Mouse (Mus musculus): ENCODE data around the gene Trim21. TPM values are rescaled to one million over a fixed set of nuclear protein-coding genes. Genes with fewer than 3 reads are reported as not detected.

The Trim21 gene
- polyA plus RNA-seq, 1 experiment from 2014 or later, result 0.68 TPM

DNA sequence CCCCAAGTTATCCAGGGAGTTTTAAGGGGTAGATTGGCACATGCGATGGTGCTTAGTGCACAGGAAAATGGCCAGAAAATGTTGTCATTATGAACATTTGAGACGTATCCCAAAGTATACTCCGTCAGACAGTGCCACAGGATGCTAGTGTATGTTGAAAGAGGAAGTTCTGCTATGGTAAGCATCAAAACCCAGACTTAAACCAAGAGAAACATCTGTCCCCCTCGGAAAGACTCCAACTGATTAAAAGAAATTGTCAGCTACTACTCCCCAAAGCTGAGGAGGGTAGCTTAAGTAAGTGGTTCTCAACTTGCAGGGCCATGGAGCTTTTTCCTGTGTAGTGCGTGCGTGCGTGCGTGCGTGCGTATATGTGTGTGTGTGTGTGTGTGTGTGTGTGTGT lies 53.4 kb downstream of the Trim21 start:
- DNase-seq (ENCODE audit: low spot score), result no peak
- H3K4me3 ChIP-seq (ENCODE audit: low read depth, low read length), result no peak overlapping the region
- no peaks in the 10 kb centered on the region for H3K36me3 ChIP-seq (ENCODE audit: control insufficient read depth, insufficient read depth, low read length)
- H3K27ac ChIP-seq (replicated peaks), result no peak overlapping the region
- TF ChIP-seq CTCF (IDR thresholded peaks at IDR 0.05; ENCODE audit: low read depth), result no peak
- no peak for TF ChIP-seq EP300 (optimal IDR thresholded peaks at IDR 0.05)
- WGBS, result 89% methylated on average over 10 of the region's 10 CpGs
- no peaks in the 10 kb centered on the region for H3K27me3 ChIP-seq (ENCODE audit: control insufficient read depth, insufficient read depth, low read length)
- no peak overlapping the region for H3K9ac ChIP-seq (ENCODE audit: low read length)
- H3K9me3 ChIP-seq (ENCODE audit: control insufficient read depth, low read length), result no peaks in the 10 kb centered on the region
- no peak overlapping the region for H3K4me2 ChIP-seq (replicated peaks; ENCODE audit: low read depth)
- H3K4me1 ChIP-seq (replicated peaks; ENCODE audit: control insufficient read depth, insufficient read depth), result no peaks in the 10 kb centered on the region
- no peak for ATAC-seq (ENCODE audit: low FRiP score, low TSS enrichment)

DNA sequence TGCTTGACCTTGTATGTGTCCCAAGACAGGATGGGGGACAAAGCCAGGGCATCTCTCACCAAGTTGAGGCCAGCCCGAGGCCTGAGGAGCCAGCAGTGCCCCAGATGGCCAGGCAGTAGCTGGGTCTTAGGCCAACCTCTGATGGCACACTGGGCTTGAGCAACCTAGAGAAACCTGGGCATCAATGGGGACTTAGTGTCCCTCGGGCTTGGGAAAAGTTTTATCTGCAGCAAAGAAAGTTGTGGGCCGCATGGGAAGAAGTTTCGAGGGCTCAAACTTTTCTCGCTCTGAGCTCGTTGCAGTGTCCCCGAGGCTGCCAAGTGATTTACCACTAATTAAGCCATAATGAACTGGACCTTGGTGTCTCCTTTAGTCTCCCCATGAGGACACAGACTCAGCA lies 55.6 kb downstream of the Trim21 start:
- no peak overlapping the region for H3K4me3 ChIP-seq (ENCODE audit: low read depth, low read length)
- ATAC-seq (ENCODE audit: low FRiP score, low TSS enrichment) (no peak), DNase-seq (ENCODE audit: low spot score) (no peak)
- H3K4me1 ChIP-seq (replicated peaks; ENCODE audit: control insufficient read depth, insufficient read depth), result no peaks in the 10 kb centered on the region
- no peak overlapping the region for H3K4me2 ChIP-seq (replicated peaks; ENCODE audit: low read depth)
- H3K9me3 ChIP-seq (ENCODE audit: control insufficient read depth, low read length), result no peaks in the 10 kb centered on the region
- H3K27me3 ChIP-seq (ENCODE audit: control insufficient read depth, insufficient read depth, low read length), result no peaks in the 10 kb centered on the region
- no peak overlapping the region for H3K27ac ChIP-seq (replicated peaks)
- 83% methylated on average over 7 of the region's 7 CpGs for WGBS
- H3K9ac ChIP-seq (ENCODE audit: low read length), result no peak overlapping the region
- H3K36me3 ChIP-seq (ENCODE audit: control insufficient read depth, insufficient read depth, low read length), result no peaks in the 10 kb centered on the region
- TF ChIP-seq CTCF (IDR thresholded peaks at IDR 0.05; ENCODE audit: low read depth), result no peak
- no peak for TF ChIP-seq EP300 (optimal IDR thresholded peaks at IDR 0.05)

DNA sequence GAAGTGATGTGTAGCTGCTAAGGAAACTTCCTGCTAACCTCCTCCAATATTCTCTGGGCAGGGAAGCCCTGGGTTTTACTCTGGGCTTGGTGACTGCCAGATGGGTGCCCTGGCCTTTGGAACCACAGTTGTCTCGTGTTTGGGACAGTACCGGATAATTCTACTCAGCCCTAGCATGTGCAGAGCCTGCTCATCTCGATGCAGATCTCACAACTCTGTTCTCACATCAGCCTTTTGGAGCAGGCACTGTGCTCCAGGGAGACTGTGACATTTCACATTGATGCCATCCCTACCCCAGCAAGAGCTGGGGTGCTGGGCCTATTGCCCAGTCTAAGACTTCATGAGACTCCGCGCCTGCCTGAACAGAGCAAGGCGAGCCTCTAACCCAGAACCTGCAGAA lies 56.6 kb downstream of the Trim21 start:
- no peaks in the 10 kb centered on the region for H3K27me3 ChIP-seq (ENCODE audit: control insufficient read depth, insufficient read depth, low read length)
- H3K9ac ChIP-seq (ENCODE audit: low read length), result no peak overlapping the region
- no peak for TF ChIP-seq CTCF (IDR thresholded peaks at IDR 0.05; ENCODE audit: low read depth)
- no peak for TF ChIP-seq EP300 (optimal IDR thresholded peaks at IDR 0.05)
- no peak overlapping the region for H3K4me2 ChIP-seq (replicated peaks; ENCODE audit: low read depth)
- no peaks in the 10 kb centered on the region for H3K36me3 ChIP-seq (ENCODE audit: control insufficient read depth, insufficient read depth, low read length)
- ATAC-seq (ENCODE audit: low FRiP score, low TSS enrichment) (no peak), DNase-seq (ENCODE audit: low spot score) (no peak)
- no peaks in the 10 kb centered on the region for H3K4me1 ChIP-seq (replicated peaks; ENCODE audit: control insufficient read depth, insufficient read depth)
- H3K4me3 ChIP-seq (ENCODE audit: low read depth, low read length), result no peak overlapping the region
- H3K27ac ChIP-seq (replicated peaks), result no peak overlapping the region
- H3K9me3 ChIP-seq (ENCODE audit: control insufficient read depth, low read length), result no peaks in the 10 kb centered on the region
- 91% methylated on average over 6 of the region's 6 CpGs for WGBS

DNA sequence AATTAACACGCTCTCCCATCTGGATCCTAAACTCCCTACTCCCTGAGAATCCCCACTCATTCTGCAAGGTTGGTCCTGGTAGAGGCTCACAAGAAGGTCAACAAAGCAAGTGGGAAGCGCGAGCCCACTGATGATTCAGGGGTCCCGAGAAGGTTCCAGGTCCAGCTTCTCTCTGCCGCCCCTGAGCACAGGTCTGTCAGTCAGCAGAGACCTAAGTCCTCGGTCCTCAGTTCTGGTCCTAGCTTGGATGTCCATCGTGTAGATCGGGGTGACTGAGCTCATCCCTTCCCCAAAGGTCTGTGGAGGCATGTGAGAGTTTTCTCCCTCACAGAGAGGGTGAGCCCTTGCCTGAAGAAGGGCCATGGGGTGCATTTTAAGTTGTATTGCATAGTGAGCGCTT lies 57.2 kb downstream of the Trim21 start:
- WGBS, result 87% methylated on average over 9 of the region's 9 CpGs
- no peak overlapping the region for H3K4me2 ChIP-seq (replicated peaks; ENCODE audit: low read depth)
- no peaks in the 10 kb centered on the region for H3K4me1 ChIP-seq (replicated peaks; ENCODE audit: control insufficient read depth, insufficient read depth)
- H3K27me3 ChIP-seq (ENCODE audit: control insufficient read depth, insufficient read depth, low read length), result no peaks in the 10 kb centered on the region
- no peak overlapping the region for H3K9ac ChIP-seq (ENCODE audit: low read length)
- no peak for ATAC-seq (ENCODE audit: low FRiP score, low TSS enrichment)
- H3K4me3 ChIP-seq (ENCODE audit: low read depth, low read length), result no peak overlapping the region
- no peak overlapping the region for H3K27ac ChIP-seq (replicated peaks)
- no peaks in the 10 kb centered on the region for H3K9me3 ChIP-seq (ENCODE audit: control insufficient read depth, low read length)
- no peaks in the 10 kb centered on the region for H3K36me3 ChIP-seq (ENCODE audit: control insufficient read depth, insufficient read depth, low read length)
- no peak for DNase-seq (ENCODE audit: low spot score)
- TF ChIP-seq EP300 (optimal IDR thresholded peaks at IDR 0.05) (no peak), CTCF (IDR thresholded peaks at IDR 0.05; ENCODE audit: low read depth) (no peak)

Other genes starting within 250 kb of the Trim21 start
- 31.2 and 35.7 TPM in 2 replicates for gene Rrm1, start 123.8 kb downstream of the Trim21 start, polyA plus RNA-seq (2015; fragmentation: Nextera tagmentation; extraction: Ambion mirVana)
- not detected in 2 replicates for gene Olfr543, start 83.8 kb downstream of the Trim21 start, polyA plus RNA-seq (2015; fragmentation: Nextera tagmentation; extraction: Ambion mirVana)
- 0.04 TPM in 1 of 2 replicates, not detected in the other for gene Olfr544, start 77.2 kb downstream of the Trim21 start, polyA plus RNA-seq (2015; fragmentation: Nextera tagmentation; extraction: Ambion mirVana)
- gene Olfr545, start 65.9 kb downstream of the Trim21 start, polyA plus RNA-seq (2015; fragmentation: Nextera tagmentation; extraction: Ambion mirVana), result 0.04 TPM in 1 of 2 replicates, not detected in the other
- gene Olfr547, start 30.7 kb downstream of the Trim21 start, polyA plus RNA-seq (2015; fragmentation: Nextera tagmentation; extraction: Ambion mirVana), result not detected in 2 replicates
- gene Olfr548-ps1, start 24.6 kb downstream of the Trim21 start, polyA plus RNA-seq (2015; fragmentation: Nextera tagmentation; extraction: Ambion mirVana), result not detected in 2 replicates
- not detected in 2 replicates for gene Olfr549, start 15.6 kb downstream of the Trim21 start, polyA plus RNA-seq (2015; fragmentation: Nextera tagmentation; extraction: Ambion mirVana)
- gene Olfr550, start 6.0 kb upstream of the Trim21 start, polyA plus RNA-seq (2015; fragmentation: Nextera tagmentation; extraction: Ambion mirVana), result not detected in 2 replicates
- gene Olfr551, start 26.4 kb upstream of the Trim21 start, polyA plus RNA-seq (2015; fragmentation: Nextera tagmentation; extraction: Ambion mirVana), result 0.01 TPM in 1 of 2 replicates, not detected in the other
- gene Olfr552, start 32.3 kb upstream of the Trim21 start, polyA plus RNA-seq (2015; fragmentation: Nextera tagmentation; extraction: Ambion mirVana), result not detected in 2 replicates
- gene Olfr553, start 52.7 kb upstream of the Trim21 start, polyA plus RNA-seq (2015; fragmentation: Nextera tagmentation; extraction: Ambion mirVana), result not detected in 2 replicates
- not detected in 2 replicates for gene Olfr554, start 72.9 kb upstream of the Trim21 start, polyA plus RNA-seq (2015; fragmentation: Nextera tagmentation; extraction: Ambion mirVana)
- gene Olfr555, start 93.3 kb upstream of the Trim21 start, polyA plus RNA-seq (2015; fragmentation: Nextera tagmentation; extraction: Ambion mirVana), result not detected in 2 replicates
- not detected in 2 replicates for gene Olfr556, start 99.4 kb upstream of the Trim21 start, polyA plus RNA-seq (2015; fragmentation: Nextera tagmentation; extraction: Ambion mirVana)
- 9.6 and 9.7 TPM in 2 replicates for gene Trim68, start 121.8 kb upstream of the Trim21 start, polyA plus RNA-seq (2015; fragmentation: Nextera tagmentation; extraction: Ambion mirVana)
- gene Olfr557, start 130.4 kb upstream of the Trim21 start, polyA plus RNA-seq (2015; fragmentation: Nextera tagmentation; extraction: Ambion mirVana), result not detected in 2 replicates
- 0.27 and 0.40 TPM in 2 replicates for gene Olfr558, start 136.7 kb upstream of the Trim21 start, polyA plus RNA-seq (2015; fragmentation: Nextera tagmentation; extraction: Ambion mirVana)
- not detected in 2 replicates for gene Olfr33, start 153.6 kb upstream of the Trim21 start, polyA plus RNA-seq (2015; fragmentation: Nextera tagmentation; extraction: Ambion mirVana)
- not detected in 2 replicates for gene Olfr559, start 162.0 kb upstream of the Trim21 start, polyA plus RNA-seq (2015; fragmentation: Nextera tagmentation; extraction: Ambion mirVana)
- not detected in 2 replicates for gene Olfr560, start 193.9 kb upstream of the Trim21 start, polyA plus RNA-seq (2015; fragmentation: Nextera tagmentation; extraction: Ambion mirVana)
- 0.32 and 0.35 TPM in 2 replicates for gene Olfr78, start 194.0 kb upstream of the Trim21 start, polyA plus RNA-seq (2015; fragmentation: Nextera tagmentation; extraction: Ambion mirVana)
- not detected in 2 replicates for gene Olfr561, start 205.7 kb upstream of the Trim21 start, polyA plus RNA-seq (2015; fragmentation: Nextera tagmentation; extraction: Ambion mirVana)
- not detected in 2 replicates for gene Olfr564, start 238.0 kb upstream of the Trim21 start, polyA plus RNA-seq (2015; fragmentation: Nextera tagmentation; extraction: Ambion mirVana)

All from stomach, postnatal 0 days (tissue).